Mouse (Mus musculus): ENCODE data around the gene Pzp. TPM values are rescaled to one million over a fixed set of nuclear protein-coding genes. Genes with fewer than 3 reads are reported as not detected.

The Pzp gene
- polyA plus RNA-seq, 1 experiment from 2014 or later, result not detected

- no peaks in the 10 kb centered on the region for H3K27me3 ChIP-seq (ENCODE audit: control insufficient read depth, insufficient read depth, low read length)
- no peak overlapping the region for H3K27ac ChIP-seq (replicated peaks; ENCODE audit: low read depth, low read length)
- no peak overlapping the region for H3K4me2 ChIP-seq (ENCODE audit: low read depth, low read length)
- DNase-seq (ENCODE audit: low spot score) (no peak), ATAC-seq (replicated peaks; ENCODE audit: insufficient number of reproducible peaks, low FRiP score, low TSS enrichment, low read depth) (no peak)
- WGBS, result 79% methylated on average over 5 of the region's 5 CpGs
- no peaks in the 10 kb centered on the region for H3K9me3 ChIP-seq (replicated peaks; ENCODE audit: control insufficient read depth, low read length)
- no peak overlapping the region for H3K9ac ChIP-seq (replicated peaks; ENCODE audit: low read length)
- H3K4me3 ChIP-seq (ENCODE audit: low read depth, low read length), result no peak overlapping the region
- no peaks in the 10 kb centered on the region for H3K4me1 ChIP-seq (ENCODE audit: control insufficient read depth, insufficient read depth, low read length)
- no peaks in the 10 kb centered on the region for H3K36me3 ChIP-seq (replicated peaks; ENCODE audit: control insufficient read depth, insufficient read depth, low read depth, low read length)
These were observed 21.8 kb downstream of the Pzp start for GRCm38 (mm10) chr6:128504743-128505142.

GRCm38 (mm10) chr6:128495346-128495745 lies 31.2 kb downstream of the Pzp start:
- H3K4me1 ChIP-seq (ENCODE audit: control insufficient read depth, insufficient read depth, low read length), result no peaks in the 10 kb centered on the region
- H3K27ac ChIP-seq (replicated peaks; ENCODE audit: low read depth, low read length), result no peak overlapping the region
- H3K4me2 ChIP-seq (ENCODE audit: low read depth, low read length), result no peak overlapping the region
- H3K27me3 ChIP-seq (ENCODE audit: control insufficient read depth, insufficient read depth, low read length), result no peaks in the 10 kb centered on the region
- no peak overlapping the region for H3K9ac ChIP-seq (replicated peaks; ENCODE audit: low read length)
- no peaks in the 10 kb centered on the region for H3K36me3 ChIP-seq (replicated peaks; ENCODE audit: control insufficient read depth, insufficient read depth, low read depth, low read length)
- ATAC-seq (replicated peaks; ENCODE audit: insufficient number of reproducible peaks, low FRiP score, low TSS enrichment, low read depth), result no peak
- no peak for DNase-seq (ENCODE audit: low spot score)
- H3K4me3 ChIP-seq (ENCODE audit: low read depth, low read length), result no peak overlapping the region
- WGBS, result 73% methylated on average over 1 of the region's 1 CpGs
- H3K9me3 ChIP-seq (replicated peaks; ENCODE audit: control insufficient read depth, low read length), result no peaks in the 10 kb centered on the region

DNA sequence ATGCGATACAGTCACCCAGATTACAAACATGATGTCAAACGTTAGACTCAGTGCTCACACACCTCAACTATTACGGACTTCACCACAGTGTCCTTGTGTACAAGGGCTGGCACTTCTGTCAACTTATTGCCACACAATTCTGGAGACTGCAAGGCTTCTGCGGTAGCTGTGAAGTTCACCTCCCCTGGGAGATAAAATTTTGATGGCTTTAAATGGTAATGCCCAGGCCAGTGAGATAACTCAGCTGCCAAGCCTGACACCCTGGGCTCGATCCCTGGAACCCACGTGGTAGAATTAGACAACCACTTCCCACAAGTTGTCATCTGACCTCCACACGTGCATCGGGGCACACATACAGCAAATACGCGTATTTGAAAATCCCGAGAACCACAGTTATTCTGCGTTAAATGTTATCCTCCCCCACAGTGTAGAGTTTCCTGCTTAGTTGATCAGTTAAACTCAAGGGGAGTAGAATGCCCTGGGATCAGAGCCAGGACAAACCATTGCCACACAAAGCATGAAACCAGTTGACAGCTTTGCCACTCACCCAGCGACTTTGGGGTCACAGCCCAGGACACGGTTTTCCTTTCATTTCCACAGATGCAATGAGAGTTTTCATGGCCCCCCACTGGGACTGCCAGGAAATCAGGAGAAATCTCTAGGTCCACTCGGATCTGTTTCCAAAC lies 31.7 kb downstream of the Pzp start:
- 72% methylated on average over 15 of the region's 15 CpGs for WGBS
- Histone ChIP-seq H3K4me3 (ENCODE audit: low read depth, low read length) (no peak overlapping the region), H3K27ac (replicated peaks; ENCODE audit: low read depth, low read length) (no peak overlapping the region)

GRCm38 (mm10) chr6:128491916-128492315 lies 34.6 kb downstream of the Pzp start:
- Histone ChIP-seq H3K27me3 (ENCODE audit: control insufficient read depth, insufficient read depth, low read length) (no peaks in the 10 kb centered on the region), H3K36me3 (replicated peaks; ENCODE audit: control insufficient read depth, insufficient read depth, low read depth, low read length) (no peaks in the 10 kb centered on the region), H3K4me1 (ENCODE audit: control insufficient read depth, insufficient read depth, low read length) (no peaks in the 10 kb centered on the region), H3K4me2 (ENCODE audit: low read depth, low read length) (no peak overlapping the region), H3K9me3 (replicated peaks; ENCODE audit: control insufficient read depth, low read length) (no peaks in the 10 kb centered on the region), H3K9ac (replicated peaks; ENCODE audit: low read length) (no peak overlapping the region), H3K4me3 (ENCODE audit: low read depth, low read length) (no peak overlapping the region), H3K27ac (replicated peaks; ENCODE audit: low read depth, low read length) (no peak overlapping the region)
- DNase-seq (ENCODE audit: low spot score), result no peak
- ATAC-seq (replicated peaks; ENCODE audit: insufficient number of reproducible peaks, low FRiP score, low TSS enrichment, low read depth), result no peak; the same call in 1 of the 2 replicates
- 72% methylated on average over 4 of the region's 4 CpGs for WGBS

More for the DNA sequence above, 31.7 kb downstream of the Pzp start:
- H3K4me2 ChIP-seq (ENCODE audit: low read depth, low read length), result no peak overlapping the region
- no peaks in the 10 kb centered on the region for H3K9me3 ChIP-seq (replicated peaks; ENCODE audit: control insufficient read depth, low read length)
- DNase-seq (ENCODE audit: low spot score), result no peak
- H3K4me1 ChIP-seq (ENCODE audit: control insufficient read depth, insufficient read depth, low read length), result no peaks in the 10 kb centered on the region
- no peak overlapping the region for H3K9ac ChIP-seq (replicated peaks; ENCODE audit: low read length)
- no peak for ATAC-seq (replicated peaks; ENCODE audit: insufficient number of reproducible peaks, low FRiP score, low TSS enrichment, low read depth)
- no peaks in the 10 kb centered on the region for H3K36me3 ChIP-seq (replicated peaks; ENCODE audit: control insufficient read depth, insufficient read depth, low read depth, low read length)
- H3K27me3 ChIP-seq (ENCODE audit: control insufficient read depth, insufficient read depth, low read length), result no peaks in the 10 kb centered on the region

GRCm38 (mm10) chr6:128490141-128490540 lies 36.4 kb downstream of the Pzp start:
- Histone ChIP-seq H3K4me2 (ENCODE audit: low read depth, low read length) (no peak overlapping the region), H3K9ac (replicated peaks; ENCODE audit: low read length) (no peak overlapping the region), H3K36me3 (replicated peaks; ENCODE audit: control insufficient read depth, insufficient read depth, low read depth, low read length) (no peaks in the 10 kb centered on the region), H3K27me3 (ENCODE audit: control insufficient read depth, insufficient read depth, low read length) (no peaks in the 10 kb centered on the region), H3K9me3 (replicated peaks; ENCODE audit: control insufficient read depth, low read length) (no peaks in the 10 kb centered on the region), H3K4me1 (ENCODE audit: control insufficient read depth, insufficient read depth, low read length) (no peaks in the 10 kb centered on the region), H3K4me3 (ENCODE audit: low read depth, low read length) (no peak overlapping the region), H3K27ac (replicated peaks; ENCODE audit: low read depth, low read length) (no peak overlapping the region)
- WGBS, result 98% methylated on average over 10 of the region's 10 CpGs
- ATAC-seq (replicated peaks; ENCODE audit: insufficient number of reproducible peaks, low FRiP score, low TSS enrichment, low read depth), result no peak
- DNase-seq (ENCODE audit: low spot score), result no peak

DNA sequence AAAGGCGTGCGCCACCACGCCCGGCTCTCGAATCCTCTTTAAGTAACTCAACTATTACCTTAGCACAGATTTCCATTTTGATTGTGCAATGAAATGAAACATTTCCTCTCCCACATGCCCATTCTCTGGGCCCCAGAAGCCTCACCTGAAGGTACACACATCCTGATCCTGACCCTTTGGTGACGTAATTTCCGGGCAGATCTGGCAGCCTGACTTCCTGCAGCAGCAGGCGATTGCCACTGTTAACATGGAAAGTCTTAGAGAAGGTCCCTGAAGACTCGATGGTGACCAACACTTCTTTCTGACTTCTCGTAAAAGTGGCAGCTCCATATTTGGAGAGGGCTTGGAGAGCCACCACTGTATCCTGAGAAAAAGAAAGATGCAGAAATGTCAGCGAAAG lies 38.8 kb downstream of the Pzp start:
- Histone ChIP-seq H3K9me3 (replicated peaks; ENCODE audit: control insufficient read depth, low read length) (no peaks in the 10 kb centered on the region), H3K27me3 (ENCODE audit: control insufficient read depth, insufficient read depth, low read length) (no peaks in the 10 kb centered on the region), H3K4me3 (ENCODE audit: low read depth, low read length) (no peak overlapping the region), H3K4me2 (ENCODE audit: low read depth, low read length) (no peak overlapping the region), H3K27ac (replicated peaks; ENCODE audit: low read depth, low read length) (no peak overlapping the region), H3K9ac (replicated peaks; ENCODE audit: low read length) (no peak overlapping the region), H3K4me1 (ENCODE audit: control insufficient read depth, insufficient read depth, low read length) (no peaks in the 10 kb centered on the region), H3K36me3 (replicated peaks; ENCODE audit: control insufficient read depth, insufficient read depth, low read depth, low read length) (no peaks in the 10 kb centered on the region)
- no peak for DNase-seq (ENCODE audit: low spot score)
- no peak for ATAC-seq (replicated peaks; ENCODE audit: insufficient number of reproducible peaks, low FRiP score, low TSS enrichment, low read depth)
- 89% methylated on average over 11 of the region's 11 CpGs for WGBS

- H3K4me3 ChIP-seq (ENCODE audit: low read depth, low read length), result no peak overlapping the region
- peak; percentile 87 for ATAC-seq (replicated peaks; ENCODE audit: insufficient number of reproducible peaks, low FRiP score, low TSS enrichment, low read depth)
These were observed 46.8 kb downstream of the Pzp start for GRCm38 (mm10) chr6:128479463-128480454.

DNA sequence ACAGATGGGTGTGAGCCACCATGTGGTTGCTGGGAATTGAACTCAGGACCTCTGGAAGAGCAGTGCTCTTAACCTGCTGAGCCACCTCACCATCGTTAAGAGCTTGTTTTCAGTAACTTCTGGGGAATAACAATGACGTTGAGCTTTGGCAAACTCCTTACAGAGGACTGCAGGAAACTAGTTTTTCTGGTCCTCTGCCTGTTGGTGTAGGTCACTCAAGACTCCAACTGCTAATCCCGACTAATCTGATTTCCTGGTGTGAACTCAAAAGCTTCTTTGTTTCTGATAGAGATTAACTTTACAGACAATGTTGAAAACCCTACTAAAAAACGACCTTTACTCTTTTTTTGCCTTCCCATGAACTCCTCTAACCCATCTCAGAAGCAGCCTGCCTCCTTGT lies 49.0 kb downstream of the Pzp start:
- H3K27me3 ChIP-seq (ENCODE audit: control insufficient read depth, insufficient read depth, low read length), result no peaks in the 10 kb centered on the region
- DNase-seq (ENCODE audit: low spot score) (no peak), ATAC-seq (replicated peaks; ENCODE audit: insufficient number of reproducible peaks, low FRiP score, low TSS enrichment, low read depth) (no peak)
- no peak overlapping the region for H3K9ac ChIP-seq (replicated peaks; ENCODE audit: low read length)
- no peak overlapping the region for H3K4me3 ChIP-seq (ENCODE audit: low read depth, low read length)
- no peaks in the 10 kb centered on the region for H3K36me3 ChIP-seq (replicated peaks; ENCODE audit: control insufficient read depth, insufficient read depth, low read depth, low read length)
- H3K4me2 ChIP-seq (ENCODE audit: low read depth, low read length), result no peak overlapping the region
- H3K9me3 ChIP-seq (replicated peaks; ENCODE audit: control insufficient read depth, low read length), result no peaks in the 10 kb centered on the region
- no peak overlapping the region for H3K27ac ChIP-seq (replicated peaks; ENCODE audit: low read depth, low read length)
- 7% methylated on average over 4 of the region's 4 CpGs for WGBS
- H3K4me1 ChIP-seq (ENCODE audit: control insufficient read depth, insufficient read depth, low read length), result no peaks in the 10 kb centered on the region

More at GRCm38 (mm10) chr6:128479463-128480454, 46.8 kb downstream of the Pzp start:
- H3K9ac ChIP-seq (replicated peaks; ENCODE audit: low read length), result no peak overlapping the region
- H3K4me1 ChIP-seq (ENCODE audit: control insufficient read depth, insufficient read depth, low read length), result no peaks in the 10 kb centered on the region
- H3K27me3 ChIP-seq (ENCODE audit: control insufficient read depth, insufficient read depth, low read length), result no peaks in the 10 kb centered on the region
- no peak overlapping the region for H3K27ac ChIP-seq (replicated peaks; ENCODE audit: low read depth, low read length)
- H3K36me3 ChIP-seq (replicated peaks; ENCODE audit: control insufficient read depth, insufficient read depth, low read depth, low read length), result no peaks in the 10 kb centered on the region
- DNase-seq (ENCODE audit: low spot score), result peak; percentile 94
- H3K9me3 ChIP-seq (replicated peaks; ENCODE audit: control insufficient read depth, low read length), result no peaks in the 10 kb centered on the region
- H3K4me2 ChIP-seq (ENCODE audit: low read depth, low read length), result peak overlapping the region; percentile 24; the same call in 1 of the 2 replicates
- 21% methylated on average over 26 of the region's 26 CpGs for WGBS
